Mouse (Mus musculus): ENCODE results near the gene Mapk12.

Mapk12 gene

GRCm38 (mm10) chr15:89090662-89091061, 49.8 kb downstream of the Mapk12 start:
- no peak for DNase-seq

GRCm38 (mm10) chr15:89089248-89090051, 51.1 kb downstream of the Mapk12 start:
- DNase-seq = peak; percentile 35

GRCm38 (mm10) chr15:89088607-89089247, 51.8 kb downstream of the Mapk12 start, which contains the start of gene Selenoo:
Gene Selenoo (plus strand): TSS chr15:89089084.
- peak; percentile 92 for DNase-seq

- DNase-seq = no peak
These were observed 55.7 kb downstream of the Mapk12 start for GRCm38 (mm10) chr15:89084826-89085225.

- no peak for DNase-seq
These were observed 56.6 kb downstream of the Mapk12 start for GRCm38 (mm10) chr15:89083906-89084305.

Measured in liver (tissue).